Mouse (Mus musculus): ENCODE results near the gene Trim40. TPM values are rescaled to one million over a fixed set of nuclear protein-coding genes. Genes with fewer than 3 reads are reported as not detected.

Trim40 gene
- polyA plus RNA-seq, 1 experiment from 2014 or later: not detected

DNA sequence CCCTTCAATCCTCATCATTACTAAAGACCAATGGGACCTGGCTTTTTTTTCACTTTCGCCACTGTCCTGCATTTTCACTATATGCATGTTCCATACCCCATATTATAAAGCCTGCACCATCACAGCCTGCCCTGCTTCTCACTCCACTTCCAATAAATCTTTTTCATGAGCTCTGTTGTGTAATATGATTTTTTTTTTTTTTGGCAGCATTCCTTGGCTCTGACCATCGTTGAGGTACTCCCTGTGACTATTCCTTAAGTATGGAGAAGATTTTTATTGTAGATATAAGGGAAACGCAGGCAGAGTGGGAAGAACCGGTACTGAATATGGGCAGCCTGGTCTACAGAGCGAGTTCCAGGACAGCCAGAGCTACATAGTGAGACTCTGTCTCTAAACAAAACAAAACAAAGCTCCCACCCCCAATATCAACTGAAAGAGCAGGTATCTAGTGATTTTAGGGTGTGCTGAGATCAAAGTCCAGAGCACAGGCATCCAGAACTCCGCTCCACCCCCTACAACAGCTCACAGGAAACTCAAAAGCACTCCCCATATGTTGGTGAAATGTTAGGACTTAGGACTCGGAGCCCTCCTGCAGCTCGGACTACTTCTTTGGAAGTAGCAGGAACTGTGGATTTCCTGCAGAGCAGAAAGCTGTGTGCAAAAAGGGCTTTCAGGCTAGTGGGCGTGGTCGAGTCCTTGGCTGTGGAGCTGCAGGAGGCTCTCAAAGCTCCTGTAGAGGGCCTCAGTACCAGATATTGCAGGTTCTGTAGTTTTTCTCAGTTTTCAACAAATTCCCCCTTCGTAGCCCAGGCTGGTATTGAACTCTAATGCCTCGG is 54.1 kb downstream of the Trim40 start:
- H3K27ac ChIP-seq: no peak overlapping the region
- no peak overlapping the region; the same call in 1 of the 2 replicates for H3K4me3 ChIP-seq
- peaks cover 17% of the 10 kb centered on the region for H3K4me1 ChIP-seq
- peak overlapping the region; percentile 59 for H3K4me2 ChIP-seq
- no peaks in the 10 kb centered on the region for H3K27me3 ChIP-seq
- H3K9ac ChIP-seq: no peak overlapping the region
- no peaks in the 10 kb centered on the region for H3K36me3 ChIP-seq (ENCODE audit: poor library complexity, severe bottlenecking)
- WGBS: 37% methylated on average over 12 of the region's 12 CpGs
- H3K9me3 ChIP-seq (replicated peaks): no peaks in the 10 kb centered on the region
- no peak for ATAC-seq

DNA sequence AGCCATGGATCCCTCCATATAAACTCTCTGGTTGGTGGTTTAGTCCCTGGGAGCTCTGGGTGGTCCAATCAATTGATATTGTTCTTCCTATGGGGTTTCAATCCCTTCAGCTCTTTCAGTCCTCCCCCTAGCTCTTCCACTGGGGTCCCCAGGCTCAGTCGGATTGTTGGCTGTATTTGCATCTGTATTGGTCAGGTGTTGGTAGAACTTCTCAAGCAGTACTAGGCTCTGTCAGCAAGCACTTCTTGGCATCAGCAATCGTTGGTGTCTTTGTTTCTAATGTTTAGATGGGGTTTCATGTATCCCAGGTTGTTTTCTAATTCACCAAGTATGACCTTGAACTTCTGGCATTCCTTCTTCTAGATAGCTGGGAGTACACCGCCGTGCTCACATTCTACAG is 57.2 kb downstream of the Trim40 start:
- Histone ChIP-seq H3K27ac (no peak overlapping the region), H3K4me1 (peaks cover 9% of the 10 kb centered on the region), H3K9ac (no peak overlapping the region), H3K27me3 (no peaks in the 10 kb centered on the region), H3K36me3 (ENCODE audit: poor library complexity, severe bottlenecking) (no peaks in the 10 kb centered on the region), H3K4me3 (no peak overlapping the region), H3K4me2 (no peak overlapping the region), H3K9me3 (replicated peaks) (no peaks in the 10 kb centered on the region)
- ATAC-seq: no peak
- WGBS: 60% methylated on average over 4 of the region's 4 CpGs

Other genes with a start within 250 kb of the Trim40 start
- gene H2-M9, start 247.5 kb downstream of the Trim40 start, polyA plus RNA-seq (2015; fragmentation: Nextera tagmentation; extraction: Ambion mirVana): not detected in 2 replicates
- gene H2-M1, start 217.9 kb downstream of the Trim40 start, polyA plus RNA-seq (2015; fragmentation: Nextera tagmentation; extraction: Ambion mirVana): not detected in 2 replicates
- gene H2-M10.5, start 117.2 kb downstream of the Trim40 start, polyA plus RNA-seq (2015; fragmentation: Nextera tagmentation; extraction: Ambion mirVana): not detected in 2 replicates
- not detected in 2 replicates for gene H2-M10.6, start 78.0 kb downstream of the Trim40 start, polyA plus RNA-seq (2015; fragmentation: Nextera tagmentation; extraction: Ambion mirVana)
- 34.4 and 39.2 TPM in 2 replicates for gene Trim26, start 53.0 kb downstream of the Trim40 start, polyA plus RNA-seq (2015; fragmentation: Nextera tagmentation; extraction: Ambion mirVana)
- gene Trim15, start 22.9 kb downstream of the Trim40 start, polyA plus RNA-seq (2015; fragmentation: Nextera tagmentation; extraction: Ambion mirVana): 0.30 and 0.41 TPM in 2 replicates
- gene Trim10, start 20.5 kb downstream of the Trim40 start, polyA plus RNA-seq (2015; fragmentation: Nextera tagmentation; extraction: Ambion mirVana): 1.2 and 2.1 TPM in 2 replicates
- not detected in 2 replicates for gene Trim31, start 8.0 kb upstream of the Trim40 start, polyA plus RNA-seq (2015; fragmentation: Nextera tagmentation; extraction: Ambion mirVana)
- 0.21 and 0.83 TPM in 2 replicates for gene Rnf39, start 52.8 kb upstream of the Trim40 start, polyA plus RNA-seq (2015; fragmentation: Nextera tagmentation; extraction: Ambion mirVana)
- 161 and 162 TPM in 2 replicates for gene Ppp1r11, start 61.6 kb upstream of the Trim40 start, polyA plus RNA-seq (2015; fragmentation: Nextera tagmentation; extraction: Ambion mirVana)
- gene Znrd1, start 68.4 kb upstream of the Trim40 start, polyA plus RNA-seq (2015; fragmentation: Nextera tagmentation; extraction: Ambion mirVana): 92.3 and 95.3 TPM in 2 replicates
- 6.0 and 6.9 TPM in 2 replicates for gene Znrd1as, start 68.5 kb upstream of the Trim40 start, polyA plus RNA-seq (2015; fragmentation: Nextera tagmentation; extraction: Ambion mirVana)
- gene 2410137M14Rik, start 91.1 kb upstream of the Trim40 start, polyA plus RNA-seq (2015; fragmentation: Nextera tagmentation; extraction: Ambion mirVana): 0.48 TPM in 1 of 2 replicates, not detected in the other
- gene H2-M5, start 99.4 kb upstream of the Trim40 start, polyA plus RNA-seq (2015; fragmentation: Nextera tagmentation; extraction: Ambion mirVana): 1.6 and 1.7 TPM in 2 replicates
- gene Zfp57, start 111.0 kb upstream of the Trim40 start, polyA plus RNA-seq (2015; fragmentation: Nextera tagmentation; extraction: Ambion mirVana): 215 and 228 TPM in 2 replicates
- 1.1 and 1.5 TPM in 2 replicates for gene Mog, start 133.3 kb upstream of the Trim40 start, polyA plus RNA-seq (2015; fragmentation: Nextera tagmentation; extraction: Ambion mirVana)
- 30.1 and 35.2 TPM in 2 replicates for gene Gabbr1, start 155.8 kb upstream of the Trim40 start, polyA plus RNA-seq (2015; fragmentation: Nextera tagmentation; extraction: Ambion mirVana)
- gene Olfr90, start 198.4 kb upstream of the Trim40 start, polyA plus RNA-seq (2015; fragmentation: Nextera tagmentation; extraction: Ambion mirVana): 0.09 and 0.10 TPM in 2 replicates
- gene Olfr91, start 208.2 kb upstream of the Trim40 start, polyA plus RNA-seq (2015; fragmentation: Nextera tagmentation; extraction: Ambion mirVana): not detected in 2 replicates
- gene Olfr92, start 230.0 kb upstream of the Trim40 start, polyA plus RNA-seq (2015; fragmentation: Nextera tagmentation; extraction: Ambion mirVana): not detected in 2 replicates

Measured in forebrain, embryonic 13.5 days (tissue).